In the genomic region with DNA sequence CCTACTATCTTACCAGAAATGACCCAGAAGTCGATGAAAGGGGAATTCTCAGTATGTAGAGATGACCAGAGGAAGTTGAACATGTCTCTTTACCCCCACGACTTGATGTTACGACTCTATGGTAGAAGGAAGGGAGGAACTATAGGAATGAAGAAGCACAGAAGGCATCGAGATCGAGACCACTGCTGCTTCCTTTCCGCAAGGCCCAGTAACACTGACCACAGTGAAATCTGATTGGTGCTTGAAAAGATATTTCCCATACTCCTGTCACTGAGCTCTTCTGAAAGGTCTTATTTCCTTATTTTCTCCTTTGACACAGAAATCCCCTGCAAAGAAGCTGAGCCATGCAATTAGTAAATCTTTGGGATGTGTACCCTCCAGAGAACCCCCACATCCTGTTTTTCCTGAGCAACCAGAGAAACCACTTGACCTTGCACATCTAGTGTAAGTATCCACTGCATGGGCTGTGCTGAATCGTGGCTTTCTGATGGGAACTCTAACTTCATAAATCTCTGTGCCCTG, we compare ENCODE assay signal across 33 mouse cellular contexts.
DNase-seq lines count a peak whose midpoint lies in the region; ATAC-seq and TF ChIP-seq lines count a peak whose summit lies in the region.
"Had no signal": no experiment of that assay in that cellular context is flagged by ENCODE, and none has a peak within 500 bp of the region (broad histone marks: within the 10 kb centered on the region; RNA-seq: fewer than 3 reads in every experiment).

No protein-coding gene starts in this region.

- H3K4me3 ChIP-seq in spleen, adult 2 months (ENCODE audit: extremely low read depth, insufficient read depth, insufficient read length) = no peak overlapping the region
- no peak overlapping the region for H3K4me3 ChIP-seq in liver, embryonic 15.5 days (replicated peaks)
- H3K4me3 ChIP-seq: embryonic facial prominence, embryonic 13.5 days; erythroblast, embryonic 14.5 days; heart, embryonic 12.5 days; hindbrain, embryonic 10.5 days; hindbrain, embryonic 15.5 days; kidney, embryonic 15.5 days; limb, embryonic 10.5 days; limb, embryonic 15.5 days; lung, embryonic 15.5 days; midbrain, embryonic 10.5 days; midbrain, embryonic 15.5 days had no signal

- TF ChIP-seq CTCF in spleen, adult 2 months (IDR thresholded peaks at IDR 0.05; ENCODE audit: extremely low read depth, insufficient read depth, insufficient read length, insufficient replicate concordance) = no peak

- peaks cover 2% of the 10 kb centered on the region; the same call in 1 of the 2 replicates for H3K4me1 ChIP-seq in spleen, adult 2 months (ENCODE audit: control insufficient read depth, insufficient read depth, insufficient read length)
- H3K4me1 ChIP-seq in liver, embryonic 15.5 days (replicated peaks) = no peaks in the 10 kb centered on the region
- H3K4me1 ChIP-seq: heart, embryonic 12.5 days; hindbrain, embryonic 10.5 days; hindbrain, embryonic 15.5 days; kidney, embryonic 15.5 days; limb, embryonic 15.5 days; lung, embryonic 15.5 days; midbrain, embryonic 10.5 days; midbrain, embryonic 15.5 days had no signal

- 0 out of 2 replicates have a peak, but pooled peaks have one; percentile 34 for ATAC-seq in liver, embryonic 15.5 days (ENCODE audit: insufficient read depth)
- peak; percentile 68 for ATAC-seq in megakaryocyte progenitor cell, adult 5-6 weeks (replicated peaks; ENCODE audit: poor library complexity)
- ATAC-seq: forebrain, embryonic 16.5 days; inflammation-experienced regulatory T-cells, adult 6 months; midbrain, embryonic 15.5 days; Patski had no signal

- WGBS in spleen, adult 2 months = 53% methylated on average over 7 of the region's 7 CpGs
- WGBS in liver, embryonic 15.5 days (ENCODE audit: insufficient replicate concordance) = 36% methylated on average over 7 of the region's 7 CpGs

- no peak overlapping the region for H3K4me2 ChIP-seq in liver, embryonic 15.5 days
- H3K4me2 ChIP-seq: embryonic facial prominence, embryonic 13.5 days; heart, embryonic 12.5 days; hindbrain, embryonic 15.5 days; kidney, embryonic 15.5 days; limb, embryonic 15.5 days; lung, embryonic 15.5 days; midbrain, embryonic 15.5 days had no signal

- peak; percentile 8 for DNase-seq in heart, adult 8-10 months (ENCODE audit: low spot score)
- DNase-seq in heart, postnatal 10 days = no peak
- no peak for DNase-seq in spleen, adult 2 months (ENCODE audit: low read depth in 1 of 2, low spot score in 2 of 2)
- DNase-seq in spleen, postnatal 4 days (ENCODE audit: low spot score in 2 of 2) = no peak
- no peak for DNase-seq in left cerebral cortex, postnatal 10 days (ENCODE audit: extremely low spot score in 1 of 2, low spot score in 2 of 2)
- no peak for DNase-seq in thymus, postnatal 25 days
- DNase-seq: adrenal gland, postnatal 10 days; cerebellum, adult 11 months; cerebellum, adult 9-10 months; cerebellum, postnatal 36 days; embryo, embryonic 11 days; gastrocnemius, postnatal 10 days; kidney, adult 11 months; kidney, postnatal 36 days; lung, postnatal 4 days; right cerebral cortex, adult 18-20 months; thymus, postnatal 36 days had no signal

- TF ChIP-seq POLR2A in spleen, adult 2 months (IDR thresholded peaks at IDR 0.05; ENCODE audit: low read depth, low read length) = no peak

- H3K27me3 ChIP-seq in spleen, adult 2 months (ENCODE audit: control insufficient read depth, insufficient read depth, low read length) = no peaks in the 10 kb centered on the region
- H3K27me3 ChIP-seq in liver, embryonic 15.5 days = no peaks in the 10 kb centered on the region
- H3K27me3 ChIP-seq: embryonic facial prominence, embryonic 13.5 days; heart, embryonic 12.5 days; hindbrain, embryonic 15.5 days; kidney, embryonic 15.5 days; limb, embryonic 15.5 days; lung, embryonic 15.5 days; midbrain, embryonic 15.5 days; Patski had no signal

- H3K36me3 ChIP-seq in spleen, adult 2 months (ENCODE audit: control insufficient read depth, insufficient read depth, low read length) = no peaks in the 10 kb centered on the region
- H3K36me3 ChIP-seq in liver, embryonic 15.5 days (replicated peaks) = no peaks in the 10 kb centered on the region
- H3K36me3 ChIP-seq: embryonic facial prominence, embryonic 13.5 days; heart, embryonic 12.5 days; hindbrain, embryonic 10.5 days; kidney, embryonic 15.5 days; limb, embryonic 15.5 days; lung, embryonic 15.5 days; midbrain, embryonic 10.5 days; midbrain, embryonic 15.5 days had no signal

- H3K27ac ChIP-seq in spleen, adult 2 months (ENCODE audit: insufficient read depth, low read length) = 0 out of 2 replicates have a peak overlapping the region, but pooled peaks have one; percentile 24
- H3K27ac ChIP-seq in liver, embryonic 15.5 days (replicated peaks) = no peak overlapping the region
- H3K27ac ChIP-seq: embryonic facial prominence, embryonic 13.5 days; hindbrain, embryonic 10.5 days; hindbrain, embryonic 15.5 days; kidney, embryonic 15.5 days; limb, embryonic 10.5 days; limb, embryonic 15.5 days; lung, embryonic 15.5 days; midbrain, embryonic 10.5 days; midbrain, embryonic 15.5 days had no signal

- no peaks in the 10 kb centered on the region for H3K9me3 ChIP-seq in liver, embryonic 15.5 days (replicated peaks)
- H3K9me3 ChIP-seq: embryonic facial prominence, embryonic 13.5 days; heart, embryonic 12.5 days; hindbrain, embryonic 10.5 days; hindbrain, embryonic 15.5 days; kidney, embryonic 15.5 days; limb, embryonic 10.5 days; limb, embryonic 15.5 days; lung, embryonic 15.5 days; midbrain, embryonic 10.5 days; midbrain, embryonic 15.5 days had no signal

- H3K9ac ChIP-seq in liver, embryonic 15.5 days = no peak overlapping the region
- H3K9ac ChIP-seq: embryonic facial prominence, embryonic 13.5 days; heart, embryonic 12.5 days; hindbrain, embryonic 15.5 days; kidney, embryonic 15.5 days; limb, embryonic 15.5 days; lung, embryonic 15.5 days; midbrain, embryonic 15.5 days had no signal

- intact Hi-C loops in heart, postnatal 10 days (cut with DNase I) = no loop called here
- intact Hi-C loops in left cerebral cortex, postnatal 10 days (cut with DNase I) = no loop called here
